Mouse (Mus musculus) heart, embryonic 11.5 days (tissue): ENCODE measurements around the gene Pdss2. TPM values are rescaled to one million over a fixed set of nuclear protein-coding genes. Genes with fewer than 3 reads are reported as not detected.

Experiments used
- ATAC-seq: fragments of 200-750 bp; cut with Nextera tagmentation; replicated peaks from 2 replicates; pipeline ENCODE4 v1.8.0; 2017; ENCODE audit warnings: moderate library complexity; ENCODE audit not compliant: insufficient number of reproducible peaks, low FRiP score, low TSS enrichment
- H3K27ac ChIP-seq: fragments of 300-500 bp; sonication (generic); 2 replicates; pipeline ENCODE4 v1.5.1; 2014; ENCODE audit warnings: mild to moderate bottlenecking, low read depth, low read length
- H3K27me3 ChIP-seq: fragments of 300-500 bp; sonication (generic); 2 replicates; pipeline ENCODE4 v1.6.1; 2014; ENCODE audit warnings: mild to moderate bottlenecking, low read length, mixed read lengths; ENCODE audit not compliant: control insufficient read depth, insufficient read depth
- H3K36me3 ChIP-seq: fragments of 300-500 bp; sonication (generic); 2 replicates; pipeline ENCODE4 v1.6.1; 2014; ENCODE audit warnings: mild to moderate bottlenecking, low read length, moderate library complexity, mixed read lengths; ENCODE audit not compliant: control insufficient read depth, insufficient read depth
- H3K4me1 ChIP-seq: fragments of 300-500 bp; sonication (generic); 2 replicates; pipeline ENCODE4 v1.6.1; 2014; ENCODE audit warnings: low read length; ENCODE audit not compliant: control insufficient read depth, insufficient read depth
- H3K4me2 ChIP-seq: fragments of 300-500 bp; sonication (generic); 2 replicates; pipeline ENCODE4 v1.6.1; 2014; ENCODE audit warnings: mild to moderate bottlenecking, moderate library complexity
- H3K4me3 ChIP-seq: fragments of 300-500 bp; sonication (generic); 2 replicates; pipeline ENCODE4 v1.5.1; 2014; ENCODE audit warnings: low read depth, low read length
- H3K9ac ChIP-seq: fragments of 300-500 bp; sonication (generic); 2 replicates; pipeline ENCODE4 v1.6.1; 2014; ENCODE audit warnings: mild to moderate bottlenecking, low read depth, low read length, moderate library complexity
- H3K9me3 ChIP-seq: fragments of 300-500 bp; sonication (generic); replicated peaks from 2 replicates; pipeline ENCODE4 v1.6.1; 2016; ENCODE audit warnings: low read length; ENCODE audit not compliant: control insufficient read depth
- WGBS: fragments of 180-500 bp; shearing (Covaris S2); extraction: QIAGEN DNeasy Blood & Tissue Kit; methylation state at CpG from one replicate; pipeline ENCODE4 v1.1.7; 2014; ENCODE audit not compliant: insufficient replicate concordance; 5-methylcytosine and 5-hydroxymethylcytosine counted together
- polyA plus RNA-seq: library from polyadenylated mRNA; unstranded; fragments of >200 nt; fragmentation: Nextera tagmentation; extraction: Ambion mirVana; gene quantifications from 2 replicates; pipeline ENCODE4 v1.2.1, GENCODE M21; 2014

The Pdss2 gene
- polyA plus RNA-seq, 1 experiment from 2014 or later: 10.6 TPM

- no peak for ATAC-seq
- Histone ChIP-seq H3K9me3 (no peaks in the 10 kb centered on the region), H3K4me1 (no peaks in the 10 kb centered on the region), H3K4me2 (no peak overlapping the region), H3K27me3 (no peaks in the 10 kb centered on the region), H3K27ac (no peak overlapping the region), H3K36me3 (peaks cover 17% of the 10 kb centered on the region), H3K4me3 (no peak overlapping the region), H3K9ac (no peak overlapping the region)
- 63% methylated on average over 4 of the region's 4 CpGs for WGBS
Measured at GRCm38 (mm10) chr10:43507051-43507450, 285.8 kb downstream of the Pdss2 start.

GRCm38 (mm10) chr10:43509228-43509627 is 287.9 kb downstream of the Pdss2 start:
- H3K27ac ChIP-seq: no peak overlapping the region
- H3K9me3 ChIP-seq: no peaks in the 10 kb centered on the region
- WGBS: 93% methylated on average over 7 of the region's 7 CpGs
- H3K4me2 ChIP-seq: no peak overlapping the region
- H3K4me3 ChIP-seq: no peak overlapping the region
- H3K36me3 ChIP-seq: peaks cover 23% of the 10 kb centered on the region
- no peak overlapping the region for H3K9ac ChIP-seq
- ATAC-seq: no peak
- H3K27me3 ChIP-seq: no peaks in the 10 kb centered on the region
- H3K4me1 ChIP-seq: no peaks in the 10 kb centered on the region

GRCm38 (mm10) chr10:43512976-43513375 is 291.7 kb downstream of the Pdss2 start:
- no peaks in the 10 kb centered on the region for H3K4me1 ChIP-seq
- H3K27ac ChIP-seq: no peak overlapping the region
- WGBS: 89% methylated on average over 10 of the region's 10 CpGs
- H3K4me3 ChIP-seq: no peak overlapping the region
- H3K27me3 ChIP-seq: no peaks in the 10 kb centered on the region
- no peak overlapping the region for H3K4me2 ChIP-seq
- no peak overlapping the region for H3K9ac ChIP-seq
- no peak for ATAC-seq
- H3K36me3 ChIP-seq: peaks cover 21% of the 10 kb centered on the region
- no peaks in the 10 kb centered on the region for H3K9me3 ChIP-seq

Other genes starting within 250 kb of the Pdss2 start
- 1.9 and 2.4 TPM in 2 replicates for gene Sobp, start 47.0 kb upstream of the Pdss2 start, polyA plus RNA-seq
- 0.36 and 0.42 TPM in 2 replicates for gene 9030612E09Rik, start 46.8 kb upstream of the Pdss2 start, polyA plus RNA-seq